Mouse (Mus musculus): Measurements from ENCODE around the gene Rnf114. TPM values are rescaled to one million over a fixed set of nuclear protein-coding genes. Genes with fewer than 3 reads are reported as not detected.

The Rnf114 gene
- polyA plus RNA-seq, 1 experiment, result 97.0 TPM

DNA sequence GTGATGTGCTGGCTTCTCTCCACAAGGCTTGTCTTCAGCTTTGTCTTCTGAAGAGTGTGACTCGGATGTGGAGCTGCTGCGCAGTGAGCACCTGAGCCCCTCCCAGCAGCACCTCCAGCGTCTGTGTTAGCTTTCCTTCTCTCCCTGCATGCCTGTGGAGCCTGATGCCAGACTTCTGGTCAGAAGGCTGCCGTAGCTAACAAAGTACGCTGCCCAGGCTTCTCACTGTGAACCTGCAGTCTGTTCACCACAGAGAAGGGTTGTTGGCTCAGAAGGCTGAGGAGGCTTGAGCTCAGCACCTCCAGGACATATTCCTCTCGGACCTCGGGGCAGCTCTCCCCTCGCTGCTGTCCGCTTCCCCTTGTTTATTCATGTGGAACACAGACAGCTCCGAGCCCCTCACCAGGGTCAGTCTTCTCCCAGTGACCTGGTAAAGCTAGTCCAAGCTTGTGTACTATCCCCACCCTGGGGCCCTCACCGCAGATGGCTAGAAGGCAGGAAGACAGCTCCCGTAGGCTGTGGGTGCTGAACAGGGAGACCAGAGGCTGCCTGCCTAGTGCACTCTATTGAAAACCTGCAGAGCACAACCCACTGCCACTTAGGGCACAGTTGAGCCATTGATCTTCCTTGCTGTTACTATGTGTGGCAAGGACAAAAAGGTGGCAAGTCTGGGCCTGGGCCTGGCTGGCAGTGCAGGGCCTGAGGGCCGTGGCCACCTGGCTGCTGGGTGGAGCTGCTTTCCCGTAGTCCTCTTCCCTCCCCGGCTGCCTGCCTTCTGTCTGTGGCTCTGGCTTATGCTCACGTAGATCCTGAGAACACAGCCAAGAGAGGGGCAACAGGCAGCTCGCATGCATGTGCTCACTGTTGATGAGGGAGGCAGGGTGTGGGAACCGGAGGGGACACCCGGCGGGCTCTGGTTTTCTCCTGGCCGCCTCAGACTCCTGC lies 42.8 kb upstream of the Rnf114 start:
- H3K4me3 ChIP-seq (ENCODE audit: low read depth, low read length), result no peak overlapping the region
- H3K36me3 ChIP-seq (ENCODE audit: control insufficient read depth, insufficient read depth, low read length, poor library complexity, severe bottlenecking), result peaks cover 23% of the 10 kb centered on the region
- peaks cover 2% of the 10 kb centered on the region for H3K4me1 ChIP-seq (ENCODE audit: control insufficient read depth, insufficient read depth, low read length)
- H3K9ac ChIP-seq (ENCODE audit: low read depth, poor library complexity, severe bottlenecking), result no peak overlapping the region
- no peak for TF ChIP-seq EP300 (IDR thresholded peaks at IDR 0.05; ENCODE audit: insufficient read depth, low read depth, low read length)
- TF ChIP-seq POLR2A (IDR thresholded peaks at IDR 0.05; ENCODE audit: insufficient read depth, low read length), result no peak
- no peak for TF ChIP-seq CTCF (IDR thresholded peaks at IDR 0.05; ENCODE audit: low read depth, low read length)
- H3K9me3 ChIP-seq (replicated peaks; ENCODE audit: control insufficient read depth, insufficient read depth, low read length, poor library complexity, severe bottlenecking), result no peaks in the 10 kb centered on the region
- H3K27me3 ChIP-seq (ENCODE audit: control insufficient read depth, insufficient read depth, low read length, poor library complexity, severe bottlenecking), result no peaks in the 10 kb centered on the region
- H3K27ac ChIP-seq (ENCODE audit: insufficient read depth, low read length), result no peak overlapping the region

DNA sequence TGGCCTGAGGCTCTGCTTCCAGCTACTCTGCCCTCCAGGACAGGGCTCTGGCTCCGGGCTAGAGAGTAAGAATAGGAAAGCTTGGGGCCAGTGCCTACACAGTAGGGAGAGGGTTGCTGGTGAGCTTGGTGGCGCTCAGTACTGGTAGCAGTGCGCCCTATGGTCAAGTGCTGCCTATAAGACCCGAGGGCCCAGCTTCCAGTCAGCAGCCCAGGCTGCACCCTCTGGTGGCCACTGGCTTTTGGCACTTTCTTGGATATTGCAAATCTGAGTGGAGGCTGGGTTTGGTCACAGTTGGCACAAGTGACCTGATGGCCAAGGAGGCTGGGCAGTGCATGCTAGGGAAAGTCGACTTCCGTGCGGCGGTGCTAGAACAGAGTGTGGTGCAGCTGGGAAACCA lies 41.8 kb upstream of the Rnf114 start:
- H3K4me3 ChIP-seq (ENCODE audit: low read depth, low read length), result no peak overlapping the region
- H3K9me3 ChIP-seq (replicated peaks; ENCODE audit: control insufficient read depth, insufficient read depth, low read length, poor library complexity, severe bottlenecking), result no peaks in the 10 kb centered on the region
- no peaks in the 10 kb centered on the region for H3K27me3 ChIP-seq (ENCODE audit: control insufficient read depth, insufficient read depth, low read length, poor library complexity, severe bottlenecking)
- no peak for TF ChIP-seq POLR2A (IDR thresholded peaks at IDR 0.05; ENCODE audit: insufficient read depth, low read length)
- no peak for TF ChIP-seq CTCF (IDR thresholded peaks at IDR 0.05; ENCODE audit: low read depth, low read length)
- no peak for TF ChIP-seq EP300 (IDR thresholded peaks at IDR 0.05; ENCODE audit: insufficient read depth, low read depth, low read length)
- H3K27ac ChIP-seq (ENCODE audit: insufficient read depth, low read length), result no peak overlapping the region
- H3K4me1 ChIP-seq (ENCODE audit: control insufficient read depth, insufficient read depth, low read length), result no peaks in the 10 kb centered on the region
- H3K36me3 ChIP-seq (ENCODE audit: control insufficient read depth, insufficient read depth, low read length, poor library complexity, severe bottlenecking), result peaks cover 26% of the 10 kb centered on the region
- no peak overlapping the region for H3K9ac ChIP-seq (ENCODE audit: low read depth, poor library complexity, severe bottlenecking)

- Histone ChIP-seq H3K36me3 (ENCODE audit: control insufficient read depth, insufficient read depth, low read length, poor library complexity, severe bottlenecking) (peaks cover 23% of the 10 kb centered on the region), H3K4me1 (ENCODE audit: control insufficient read depth, insufficient read depth, low read length) (no peaks in the 10 kb centered on the region), H3K27ac (ENCODE audit: insufficient read depth, low read length) (no peak overlapping the region), H3K27me3 (ENCODE audit: control insufficient read depth, insufficient read depth, low read length, poor library complexity, severe bottlenecking) (no peaks in the 10 kb centered on the region), H3K4me3 (ENCODE audit: low read depth, low read length) (no peak overlapping the region), H3K9ac (ENCODE audit: low read depth, poor library complexity, severe bottlenecking) (no peak overlapping the region), H3K9me3 (replicated peaks; ENCODE audit: control insufficient read depth, insufficient read depth, low read length, poor library complexity, severe bottlenecking) (no peaks in the 10 kb centered on the region)
- TF ChIP-seq CTCF (IDR thresholded peaks at IDR 0.05; ENCODE audit: low read depth, low read length) (no peak), EP300 (IDR thresholded peaks at IDR 0.05; ENCODE audit: insufficient read depth, low read depth, low read length) (no peak)
These were observed 38.6 kb upstream of the Rnf114 start for GRCm38 (mm10) chr2:167453814-167454213.

- Histone ChIP-seq H3K4me1 (ENCODE audit: control insufficient read depth, insufficient read depth, low read length) (no peaks in the 10 kb centered on the region), H3K9me3 (replicated peaks; ENCODE audit: control insufficient read depth, insufficient read depth, low read length, poor library complexity, severe bottlenecking) (no peaks in the 10 kb centered on the region), H3K4me3 (ENCODE audit: low read depth, low read length) (no peak overlapping the region), H3K27me3 (ENCODE audit: control insufficient read depth, insufficient read depth, low read length, poor library complexity, severe bottlenecking) (no peaks in the 10 kb centered on the region), H3K9ac (ENCODE audit: low read depth, poor library complexity, severe bottlenecking) (no peak overlapping the region), H3K27ac (ENCODE audit: insufficient read depth, low read length) (no peak overlapping the region), H3K36me3 (ENCODE audit: control insufficient read depth, insufficient read depth, low read length, poor library complexity, severe bottlenecking) (peaks cover 24% of the 10 kb centered on the region)
- TF ChIP-seq EP300 (IDR thresholded peaks at IDR 0.05; ENCODE audit: insufficient read depth, low read depth, low read length) (no peak), CTCF (IDR thresholded peaks at IDR 0.05; ENCODE audit: low read depth, low read length) (no peak), POLR2A (IDR thresholded peaks at IDR 0.05; ENCODE audit: insufficient read depth, low read length) (no peak)
These were observed 36.0 kb upstream of the Rnf114 start for GRCm38 (mm10) chr2:167456361-167457020.

GRCm38 (mm10) chr2:167457213-167457612 lies 35.2 kb upstream of the Rnf114 start:
- peaks cover 24% of the 10 kb centered on the region for H3K36me3 ChIP-seq (ENCODE audit: control insufficient read depth, insufficient read depth, low read length, poor library complexity, severe bottlenecking)
- TF ChIP-seq CTCF (IDR thresholded peaks at IDR 0.05; ENCODE audit: low read depth, low read length) (no peak), EP300 (IDR thresholded peaks at IDR 0.05; ENCODE audit: insufficient read depth, low read depth, low read length) (no peak), POLR2A (IDR thresholded peaks at IDR 0.05; ENCODE audit: insufficient read depth, low read length) (no peak)
- no peaks in the 10 kb centered on the region for H3K27me3 ChIP-seq (ENCODE audit: control insufficient read depth, insufficient read depth, low read length, poor library complexity, severe bottlenecking)
- no peak overlapping the region for H3K4me3 ChIP-seq (ENCODE audit: low read depth, low read length)
- H3K4me1 ChIP-seq (ENCODE audit: control insufficient read depth, insufficient read depth, low read length), result no peaks in the 10 kb centered on the region
- H3K27ac ChIP-seq (ENCODE audit: insufficient read depth, low read length), result no peak overlapping the region
- H3K9ac ChIP-seq (ENCODE audit: low read depth, poor library complexity, severe bottlenecking), result no peak overlapping the region
- no peaks in the 10 kb centered on the region for H3K9me3 ChIP-seq (replicated peaks; ENCODE audit: control insufficient read depth, insufficient read depth, low read length, poor library complexity, severe bottlenecking)

GRCm38 (mm10) chr2:167458548-167458947 lies 33.9 kb upstream of the Rnf114 start:
- Histone ChIP-seq H3K4me3 (ENCODE audit: low read depth, low read length) (no peak overlapping the region), H3K9me3 (replicated peaks; ENCODE audit: control insufficient read depth, insufficient read depth, low read length, poor library complexity, severe bottlenecking) (no peaks in the 10 kb centered on the region), H3K27ac (ENCODE audit: insufficient read depth, low read length) (no peak overlapping the region), H3K9ac (ENCODE audit: low read depth, poor library complexity, severe bottlenecking) (no peak overlapping the region), H3K4me1 (ENCODE audit: control insufficient read depth, insufficient read depth, low read length) (no peaks in the 10 kb centered on the region), H3K36me3 (ENCODE audit: control insufficient read depth, insufficient read depth, low read length, poor library complexity, severe bottlenecking) (peaks cover 16% of the 10 kb centered on the region), H3K27me3 (ENCODE audit: control insufficient read depth, insufficient read depth, low read length, poor library complexity, severe bottlenecking) (no peaks in the 10 kb centered on the region)
- TF ChIP-seq EP300 (IDR thresholded peaks at IDR 0.05; ENCODE audit: insufficient read depth, low read depth, low read length) (no peak), CTCF (IDR thresholded peaks at IDR 0.05; ENCODE audit: low read depth, low read length) (no peak), POLR2A (IDR thresholded peaks at IDR 0.05; ENCODE audit: insufficient read depth, low read length) (no peak)
